Mouse (Mus musculus) stomach, embryonic 14.5 days (tissue): ENCODE measurements around the gene Zer1. TPM values are rescaled to one million over a fixed set of nuclear protein-coding genes. Genes with fewer than 3 reads are reported as not detected.

Experiments used
- ATAC-seq: fragments of 200-750 bp; cut with Nextera tagmentation; 2 replicates; pipeline ENCODE4 v1.8.0; 2017; ENCODE audit warnings: low read depth, moderate TSS enrichment; ENCODE audit not compliant: insufficient number of reproducible peaks, insufficient read depth, low FRiP score
- H3K27ac ChIP-seq: fragments of 300-500 bp; sonication (generic); 2 replicates; pipeline ENCODE4 v1.5.1; 2014; ENCODE audit warnings: mild to moderate bottlenecking, low read length, moderate library complexity, mixed read lengths
- H3K27me3 ChIP-seq: fragments of 300-500 bp; sonication (generic); 2 replicates; pipeline ENCODE4 v1.6.1; 2014; ENCODE audit warnings: low read length, control low read depth, mixed read lengths; ENCODE audit not compliant: control insufficient read depth, insufficient read depth
- H3K36me3 ChIP-seq: fragments of 300-500 bp; sonication (generic); 2 replicates; pipeline ENCODE4 v1.6.1; 2014; ENCODE audit warnings: mild to moderate bottlenecking, control low read depth, low read length, moderate library complexity, mixed read lengths; ENCODE audit not compliant: control insufficient read depth, insufficient read depth
- H3K4me1 ChIP-seq: fragments of 300-500 bp; sonication (generic); 2 replicates; pipeline ENCODE4 v1.6.1; 2014; ENCODE audit warnings: low read length, control low read depth, mixed read lengths; ENCODE audit not compliant: control insufficient read depth, insufficient read depth
- H3K4me2 ChIP-seq: fragments of 300-500 bp; sonication (generic); replicated peaks from 2 replicates; pipeline ENCODE4 v1.6.1; 2014; ENCODE audit warnings: low read depth, low read length, control low read depth
- H3K4me3 ChIP-seq: fragments of 300-500 bp; sonication (generic); 2 replicates; pipeline ENCODE4 v1.5.1; 2014; ENCODE audit warnings: low read depth, low read length, control low read depth
- H3K9ac ChIP-seq: fragments of 300-500 bp; sonication (generic); replicated peaks from 2 replicates; pipeline ENCODE4 v1.6.1; 2014; ENCODE audit warnings: low read depth, mild to moderate bottlenecking, control low read depth, low read length, moderate library complexity, mixed read lengths
- H3K9me3 ChIP-seq: fragments of 300-500 bp; sonication (generic); 2 replicates; pipeline ENCODE4 v1.6.1; 2016; ENCODE audit warnings: low read depth, low read length, control low read depth; ENCODE audit not compliant: control insufficient read depth
- WGBS: fragments of 180-500 bp; shearing (Covaris S2); extraction: QIAGEN DNeasy Blood & Tissue Kit; methylation state at CpG from one replicate; pipeline ENCODE4 v1.1.7; 2014; 5-methylcytosine and 5-hydroxymethylcytosine counted together
- polyA plus RNA-seq: library from polyadenylated mRNA; unstranded; fragments of >200 nt; fragmentation: Nextera tagmentation; extraction: Ambion mirVana; gene quantifications from 2 replicates; pipeline ENCODE4 v1.2.1, GENCODE M21; 2014

Zer1 gene
- polyA plus RNA-seq, 1 experiment from 2014 or later, result 13.6 TPM

GRCm38 (mm10) chr2:30067031-30067888 is 57.1 kb downstream of the Zer1 start:
- H3K4me2 ChIP-seq, result peak overlapping the region; percentile 69
- ATAC-seq, result peak; percentile 7; the same call in 1 of the 2 replicates
- WGBS, result under 1% methylated on average over 56 of the region's 69 CpGs

GRCm38 (mm10) chr2:30066046-30066901 is 58.1 kb downstream of the Zer1 start:
- Histone ChIP-seq H3K27me3 (no peaks in the 10 kb centered on the region), H3K4me2 (peak overlapping the region; percentile 45), H3K27ac (peak overlapping the region; percentile 100), H3K4me3 (peak overlapping the region; percentile 100), H3K36me3 (peaks cover 23% of the 10 kb centered on the region), H3K9me3 (no peaks in the 10 kb centered on the region), H3K9ac (peak overlapping the region; percentile 99), H3K4me1 (peaks cover 22% of the 10 kb centered on the region)
- under 1% methylated on average over 67 of the region's 101 CpGs for WGBS
- ATAC-seq, result peak; percentile 91

More at GRCm38 (mm10) chr2:30067031-30067888, 57.1 kb downstream of the Zer1 start:
- Histone ChIP-seq H3K4me3 (peak overlapping the region; percentile 100), H3K4me1 (peaks cover 21% of the 10 kb centered on the region), H3K36me3 (peaks cover 23% of the 10 kb centered on the region), H3K9ac (peak overlapping the region; percentile 99), H3K9me3 (no peaks in the 10 kb centered on the region), H3K27ac (peak overlapping the region; percentile 100), H3K27me3 (no peaks in the 10 kb centered on the region)

- H3K4me1 ChIP-seq, result peaks cover 25% of the 10 kb centered on the region
- 32% methylated on average over 3 of the region's 3 CpGs for WGBS
- no peaks in the 10 kb centered on the region for H3K27me3 ChIP-seq
- peak overlapping the region; percentile 64 for H3K4me2 ChIP-seq
- peak overlapping the region; percentile 61 for H3K4me3 ChIP-seq
- peak overlapping the region; percentile 10; the same call in 1 of the 2 replicates for H3K27ac ChIP-seq
- no peaks in the 10 kb centered on the region for H3K9me3 ChIP-seq
- ATAC-seq, result no peak
- H3K9ac ChIP-seq, result no peak overlapping the region; the same call in 1 of the 2 replicates
- peaks cover 8% of the 10 kb centered on the region for H3K36me3 ChIP-seq
Observed at GRCm38 (mm10) chr2:30064298-30064697, 60.1 kb downstream of the Zer1 start.

- H3K4me3 ChIP-seq, result peak overlapping the region; percentile 61
- no peaks in the 10 kb centered on the region for H3K27me3 ChIP-seq
- peak overlapping the region; percentile 77 for H3K9ac ChIP-seq
- H3K4me2 ChIP-seq, result peak overlapping the region; percentile 64
- ATAC-seq, result no peak
- WGBS, result 8% methylated on average over 3 of the region's 3 CpGs
- no peaks in the 10 kb centered on the region for H3K9me3 ChIP-seq
- H3K4me1 ChIP-seq, result peaks cover 25% of the 10 kb centered on the region
- H3K27ac ChIP-seq, result peak overlapping the region; percentile 92; the same call in 1 of the 2 replicates
- peaks cover 3% of the 10 kb centered on the region; the same call in 1 of the 2 replicates for H3K36me3 ChIP-seq
Observed at GRCm38 (mm10) chr2:30063791-30064190, 60.6 kb downstream of the Zer1 start.

GRCm38 (mm10) chr2:30063235-30063634 is 61.1 kb downstream of the Zer1 start:
- H3K9me3 ChIP-seq, result no peaks in the 10 kb centered on the region
- 4% methylated on average over 8 of the region's 8 CpGs for WGBS
- H3K4me1 ChIP-seq, result peaks cover 25% of the 10 kb centered on the region
- H3K4me3 ChIP-seq, result peak overlapping the region; percentile 61
- H3K9ac ChIP-seq, result peak overlapping the region; percentile 77
- peak overlapping the region; percentile 92 for H3K27ac ChIP-seq
- H3K4me2 ChIP-seq, result peak overlapping the region; percentile 64
- 0 out of 2 replicates have a peak, but pooled peaks cover 3% of the 10 kb centered on the region for H3K36me3 ChIP-seq
- no peak for ATAC-seq
- H3K27me3 ChIP-seq, result no peaks in the 10 kb centered on the region

GRCm38 (mm10) chr2:30062249-30063093 is 61.9 kb downstream of the Zer1 start:
- under 1% methylated on average over 40 of the region's 40 CpGs for WGBS
- ATAC-seq, result peak; percentile 51
- peak overlapping the region; percentile 77 for H3K9ac ChIP-seq

GRCm38 (mm10) chr2:30061215-30062166 is 62.9 kb downstream of the Zer1 start:
- H3K4me2 ChIP-seq, result peak overlapping the region; percentile 64
- no peaks in the 10 kb centered on the region for H3K27me3 ChIP-seq
- H3K9ac ChIP-seq, result peak overlapping the region; percentile 77
- WGBS, result 9% methylated on average over 37 of the region's 37 CpGs
- peaks cover 24% of the 10 kb centered on the region for H3K4me1 ChIP-seq
- peak overlapping the region; percentile 92 for H3K27ac ChIP-seq
- no peaks in the 10 kb centered on the region for H3K9me3 ChIP-seq
- no peaks in the 10 kb centered on the region for H3K36me3 ChIP-seq
- peak; percentile 25; the same call in 1 of the 2 replicates for ATAC-seq
- peak overlapping the region; percentile 61 for H3K4me3 ChIP-seq

More at GRCm38 (mm10) chr2:30062249-30063093, 61.9 kb downstream of the Zer1 start:
- Histone ChIP-seq H3K36me3 (no peaks in the 10 kb centered on the region), H3K27me3 (no peaks in the 10 kb centered on the region), H3K27ac (peak overlapping the region; percentile 92), H3K4me1 (peaks cover 21% of the 10 kb centered on the region), H3K4me2 (peak overlapping the region; percentile 64), H3K9me3 (no peaks in the 10 kb centered on the region), H3K4me3 (peak overlapping the region; percentile 61)
